18 mouse cellular contexts compared by ENCODE assay signal in the genomic region with DNA sequence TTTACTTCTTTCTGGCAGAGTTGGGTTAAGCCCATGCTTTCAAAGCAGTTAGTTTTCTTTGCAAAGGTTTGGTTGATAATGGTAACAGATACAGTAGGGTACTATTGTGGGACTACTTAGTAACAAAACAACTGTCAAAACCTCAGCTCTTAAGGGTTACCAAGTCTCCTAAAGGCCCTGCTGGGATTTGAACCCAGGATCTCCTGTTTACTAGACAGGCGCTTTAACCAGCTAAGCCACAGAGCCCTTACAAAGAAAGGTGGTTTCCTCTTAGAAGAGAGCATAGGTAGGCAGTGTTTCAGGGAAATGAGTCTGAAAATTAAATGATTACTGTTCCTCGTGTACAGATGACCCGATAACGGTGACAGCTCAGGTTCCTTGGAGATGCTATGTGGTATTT. TPM values are rescaled to one million over a fixed set of nuclear protein-coding genes. Genes with fewer than 3 reads are reported as not detected.
DNase-seq lines count a peak whose midpoint lies in the region; ATAC-seq lines count a peak whose summit lies in the region.
"Had no signal": no experiment of that assay in that cellular context is flagged by ENCODE, and none has a peak within 500 bp of the region (broad histone marks: within the 10 kb centered on the region; RNA-seq: fewer than 3 reads in every experiment).

No protein-coding gene starts in this region.

- no peak overlapping the region for H3K4me2 ChIP-seq in forebrain, embryonic 14.5 days (ENCODE audit: low read length)
- H3K4me2 ChIP-seq in neural tube, embryonic 15.5 days: no peak overlapping the region
- H3K4me2 ChIP-seq: heart, embryonic 15.5 days had no signal

- peaks cover 9% of the 10 kb centered on the region for H3K4me1 ChIP-seq in forebrain, embryonic 10.5 days
- H3K4me1 ChIP-seq in forebrain, embryonic 14.5 days (ENCODE audit: control insufficient read depth, insufficient read depth, low read length): 0 out of 2 replicates have a peak, but pooled peaks cover 3% of the 10 kb centered on the region
- no peaks in the 10 kb centered on the region for H3K4me1 ChIP-seq in neural tube, embryonic 15.5 days
- H3K4me1 ChIP-seq in embryonic facial prominence, embryonic 10.5 days: peaks cover 7% of the 10 kb centered on the region; the same call in 1 of the 2 replicates
- H3K4me1 ChIP-seq: heart, embryonic 15.5 days had no signal

- 9% methylated on average over 4 of the region's 4 CpGs for WGBS in forebrain, embryonic 10.5 days
- 15% methylated on average over 4 of the region's 4 CpGs for WGBS in forebrain, embryonic 14.5 days
- 22% methylated on average over 4 of the region's 4 CpGs for WGBS in neural tube, embryonic 15.5 days
- WGBS in embryonic facial prominence, embryonic 10.5 days: 9% methylated on average over 4 of the region's 4 CpGs

- no peak for DNase-seq in forebrain, embryonic 10.5 days (ENCODE audit: extremely low spot score, low spot score)
- DNase-seq in forebrain, embryonic 14.5 days (ENCODE audit: low spot score): no peak
- DNase-seq in neural tube, embryonic 10.5 days (ENCODE audit: extremely low spot score, low spot score): peak; percentile 33
- peak; percentile 35 for DNase-seq in embryonic facial prominence, embryonic 10.5 days (ENCODE audit: low spot score)
- DNase-seq in adrenal gland, postnatal 36 days: no peak
- DNase-seq in gastrocnemius, postnatal 4 days (ENCODE audit: low spot score in 2 of 2): no peak
- no peak for DNase-seq in urinary bladder, adult 2 months (ENCODE audit: low spot score)
- DNase-seq: adrenal gland, postnatal 25 days; cerebellum, adult 2 months; kidney, postnatal 10 days; spleen, adult 18-20 months had no signal

- H3K27ac ChIP-seq in forebrain, embryonic 10.5 days: no peak overlapping the region
- H3K27ac ChIP-seq in forebrain, embryonic 14.5 days (ENCODE audit: low read depth, low read length): no peak overlapping the region
- H3K27ac ChIP-seq in neural tube, embryonic 15.5 days (replicated peaks): no peak overlapping the region
- H3K27ac ChIP-seq in embryonic facial prominence, embryonic 10.5 days (replicated peaks): no peak overlapping the region
- H3K27ac ChIP-seq: heart, embryonic 15.5 days; macrophage had no signal

- H3K4me3 ChIP-seq in forebrain, embryonic 10.5 days: peak overlapping the region; percentile 25
- no peak overlapping the region for H3K4me3 ChIP-seq in forebrain, embryonic 14.5 days (ENCODE audit: low read depth, low read length)
- H3K4me3 ChIP-seq in neural tube, embryonic 15.5 days (replicated peaks): no peak overlapping the region
- peak overlapping the region; percentile 25; the same call in 1 of the 2 replicates for H3K4me3 ChIP-seq in embryonic facial prominence, embryonic 10.5 days
- H3K4me3 ChIP-seq: heart, embryonic 15.5 days; myocyte had no signal

- ATAC-seq in forebrain, embryonic 14.5 days: no peak
- no peak for ATAC-seq in neural tube, embryonic 15.5 days (ENCODE audit: low FRiP score)

- H3K27me3 ChIP-seq in forebrain, embryonic 10.5 days (ENCODE audit: poor library complexity, severe bottlenecking): peaks cover 30% of the 10 kb centered on the region
- H3K27me3 ChIP-seq in forebrain, embryonic 14.5 days (replicated peaks; ENCODE audit: control insufficient read depth, insufficient read depth, low read length): peaks cover 6% of the 10 kb centered on the region; the same call in 1 of the 2 replicates
- H3K27me3 ChIP-seq in neural tube, embryonic 15.5 days (replicated peaks): peaks cover 6% of the 10 kb centered on the region
- peaks cover 13% of the 10 kb centered on the region for H3K27me3 ChIP-seq in embryonic facial prominence, embryonic 10.5 days (replicated peaks; ENCODE audit: low read depth, poor library complexity, severe bottlenecking)
- H3K27me3 ChIP-seq: heart, embryonic 15.5 days had no signal

- H3K36me3 ChIP-seq in forebrain, embryonic 10.5 days (replicated peaks): no peaks in the 10 kb centered on the region
- no peaks in the 10 kb centered on the region for H3K36me3 ChIP-seq in forebrain, embryonic 14.5 days (ENCODE audit: control insufficient read depth, insufficient read depth, low read length)
- no peaks in the 10 kb centered on the region for H3K36me3 ChIP-seq in neural tube, embryonic 15.5 days
- H3K36me3 ChIP-seq in embryonic facial prominence, embryonic 10.5 days (replicated peaks): no peaks in the 10 kb centered on the region
- H3K36me3 ChIP-seq: heart, embryonic 15.5 days had no signal

- H3K9me3 ChIP-seq in forebrain, embryonic 10.5 days: no peaks in the 10 kb centered on the region
- no peaks in the 10 kb centered on the region for H3K9me3 ChIP-seq in forebrain, embryonic 14.5 days (replicated peaks; ENCODE audit: control insufficient read depth, low read length)
- no peaks in the 10 kb centered on the region for H3K9me3 ChIP-seq in neural tube, embryonic 15.5 days (replicated peaks)
- no peaks in the 10 kb centered on the region for H3K9me3 ChIP-seq in embryonic facial prominence, embryonic 10.5 days
- H3K9me3 ChIP-seq: heart, embryonic 15.5 days had no signal

- H3K9ac ChIP-seq in forebrain, embryonic 14.5 days (ENCODE audit: low read length): no peak overlapping the region
- no peak overlapping the region for H3K9ac ChIP-seq in neural tube, embryonic 15.5 days (replicated peaks)
- H3K9ac ChIP-seq: heart, embryonic 15.5 days had no signal

RNA-seq across cellular contexts. Expression of gene Gpx5, which starts 43.5 kb away (rescaled TPM):
- not detected in 2 replicates for polyA plus RNA-seq in forebrain, embryonic 10.5 days (2016; fragmentation: Nextera tagmentation; extraction: Ambion mirVana)
- polyA plus RNA-seq in forebrain, embryonic 14.5 days (2014; fragmentation: Nextera tagmentation; extraction: Ambion mirVana): not detected in 2 replicates
- polyA plus RNA-seq in neural tube, embryonic 15.5 days (2015; fragmentation: Nextera tagmentation; extraction: Ambion mirVana): not detected in 2 replicates
- polyA plus RNA-seq in embryonic facial prominence, embryonic 10.5 days (2016; fragmentation: Nextera tagmentation; extraction: Ambion mirVana): not detected in 2 replicates
- total RNA-seq in adrenal gland, postnatal 36 days (2021): not detected
- not detected for total RNA-seq in gastrocnemius, postnatal 4 days (2021)
- 0.10 TPM in 1 of 2 replicates, not detected in the other for polyA plus RNA-seq in urinary bladder, adult 2 months (2012; rRNA removed)
- total RNA-seq: adrenal gland, postnatal 25 days; layer of hippocampus, postnatal 25 days; liver, adult 2 months had no signal
- polyA plus RNA-seq: cerebellum, adult 2 months; heart, embryonic 15.5 days; liver, adult 2 months; macrophage; myocyte; testis, adult 2 months had no signal

Comparison
In these comparisons a context has a peak if more than half of its experiments do, and no peak if none do; other contexts are left out.
1. H3K4me3 ChIP-seq: peak in forebrain, embryonic 10.5 days (single experiment) and embryonic facial prominence, embryonic 10.5 days (single experiment); none in forebrain, embryonic 14.5 days (single experiment) and neural tube, embryonic 15.5 days (single experiment).
2. DNase-seq: peak in neural tube, embryonic 10.5 days (single experiment) and embryonic facial prominence, embryonic 10.5 days (single experiment); none in forebrain, embryonic 10.5 days (single experiment), forebrain, embryonic 14.5 days (single experiment), adrenal gland, postnatal 36 days (0 of 2), gastrocnemius, postnatal 4 days (0 of 2) and urinary bladder, adult 2 months (single experiment).